Mouse (Mus musculus) layer of hippocampus, adult 8-10 months (tissue): ENCODE results near the gene Dnah5. TPM values are rescaled to one million over a fixed set of nuclear protein-coding genes. Genes with fewer than 3 reads are reported as not detected.
"Not testable (repeated sequence)": the region's sequence is repeated elsewhere in the genome, so short reads cannot be mapped to it uniquely, and the experiment has no call there.

ENCODE experiments used
- DNase-seq, 2 experiments: peaks; one replicate each; pipeline ENCODE4 v3.0.0; 2022; ENCODE audit warnings: low spot score in 2 of 2
- total RNA-seq, 4 experiments: library from RNA; stranded (reverse); gene quantifications; 2 replicates each; pipeline ENCODE4 v1.2.4; 2022

Gene Dnah5
- total RNA-seq, 4 experiments from 2014 or later: 3.6 to 4.7 (median 4.0) TPM

DNA sequence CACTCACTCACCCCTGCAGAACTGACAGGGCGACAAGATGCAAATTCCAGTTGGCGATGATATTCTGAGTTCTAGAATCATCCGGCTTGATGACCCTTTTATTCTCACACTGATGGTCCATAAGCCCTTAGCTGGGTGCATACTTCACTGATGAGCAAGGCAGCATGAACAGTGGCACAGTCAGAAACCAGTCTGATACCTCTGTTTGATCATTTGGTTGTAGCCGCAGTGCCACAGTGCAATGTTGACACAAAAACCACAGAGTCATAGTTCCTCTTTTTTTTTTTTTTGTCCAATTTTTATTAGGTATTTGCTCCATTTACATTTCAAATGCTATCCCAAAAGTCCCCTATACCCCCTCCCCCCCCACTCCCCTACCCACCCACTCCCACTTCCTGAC is 95.9 kb downstream of the Dnah5 start:
- DNase-seq: no peak

DNA sequence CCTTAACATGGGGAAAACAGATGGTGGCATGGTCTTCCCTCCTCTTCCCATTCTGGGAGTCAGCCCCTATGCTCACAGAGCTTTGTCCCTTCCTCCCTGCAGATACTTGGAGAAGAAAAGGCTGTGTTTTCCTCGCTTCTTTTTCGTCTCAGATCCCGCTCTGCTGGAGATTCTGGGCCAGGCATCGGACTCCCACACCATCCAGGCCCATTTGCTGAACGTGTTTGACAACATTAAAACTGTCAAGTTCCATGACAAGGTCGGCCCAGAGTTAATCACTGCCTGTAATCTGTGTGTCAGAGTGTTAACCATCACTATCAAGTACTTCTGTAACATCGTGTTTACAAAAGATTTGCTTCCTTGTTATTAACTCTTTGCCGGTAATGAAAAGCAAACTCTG is 103.6 kb downstream of the Dnah5 start:
- no peak for DNase-seq

DNA sequence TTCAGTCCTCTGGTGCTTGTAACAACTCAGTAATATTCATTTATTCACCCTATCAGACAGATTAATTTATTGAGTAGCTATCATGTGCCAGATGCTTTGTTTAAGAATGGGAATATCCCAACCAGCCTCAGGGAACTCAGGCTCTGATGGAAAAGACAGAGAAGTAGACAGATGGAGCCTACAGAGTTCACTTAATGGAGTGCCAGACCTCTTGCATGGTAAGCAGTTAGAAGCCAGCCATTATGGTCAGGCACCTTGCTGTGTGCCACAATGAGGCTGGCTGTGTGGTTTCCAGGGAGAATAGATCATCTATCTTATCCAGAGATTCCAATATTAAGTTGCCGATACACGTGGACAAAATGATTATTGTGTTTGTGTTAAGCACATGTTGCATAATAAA is 104.3 kb downstream of the Dnah5 start:
- no peak for DNase-seq

DNA sequence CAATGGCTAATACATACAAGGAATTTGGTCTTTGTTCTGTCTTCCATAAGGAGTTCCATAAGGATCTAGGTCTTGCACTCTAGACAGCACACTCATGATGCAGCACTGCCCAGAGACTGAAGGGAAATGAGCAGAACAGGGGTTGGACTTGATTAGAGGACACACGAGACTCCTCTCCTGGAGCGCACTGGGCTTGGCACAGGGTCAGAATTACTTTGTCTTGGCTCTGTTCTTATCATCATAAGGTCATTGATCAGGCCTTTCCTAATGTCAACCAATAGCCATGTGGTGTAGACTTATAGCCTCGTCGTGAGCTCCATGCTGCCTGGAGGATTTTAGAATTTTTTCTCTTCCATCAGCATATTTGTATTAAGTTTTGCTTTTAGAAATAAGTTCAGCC is 107.0 kb downstream of the Dnah5 start:
- DNase-seq: no peak

DNA sequence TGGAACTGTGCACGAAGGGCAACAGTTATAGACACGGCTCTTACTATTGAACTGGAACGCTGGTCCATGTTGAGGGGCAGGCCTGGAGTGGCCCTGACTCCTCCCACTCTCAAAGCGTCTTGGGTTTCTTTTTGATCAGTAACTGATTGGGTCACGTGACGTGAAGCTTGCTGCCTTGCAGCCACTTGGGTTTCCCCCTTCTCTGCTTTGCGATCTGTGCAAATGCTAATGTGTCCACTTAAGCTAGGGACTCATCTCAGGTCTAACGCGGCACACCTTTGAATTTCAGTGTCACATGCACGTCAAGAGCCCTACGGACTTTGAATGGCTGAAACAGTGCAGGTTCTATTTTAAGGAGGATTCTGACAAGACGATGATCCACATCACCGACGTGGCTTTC is 109.9 kb downstream of the Dnah5 start:
- DNase-seq: no peak

DNA sequence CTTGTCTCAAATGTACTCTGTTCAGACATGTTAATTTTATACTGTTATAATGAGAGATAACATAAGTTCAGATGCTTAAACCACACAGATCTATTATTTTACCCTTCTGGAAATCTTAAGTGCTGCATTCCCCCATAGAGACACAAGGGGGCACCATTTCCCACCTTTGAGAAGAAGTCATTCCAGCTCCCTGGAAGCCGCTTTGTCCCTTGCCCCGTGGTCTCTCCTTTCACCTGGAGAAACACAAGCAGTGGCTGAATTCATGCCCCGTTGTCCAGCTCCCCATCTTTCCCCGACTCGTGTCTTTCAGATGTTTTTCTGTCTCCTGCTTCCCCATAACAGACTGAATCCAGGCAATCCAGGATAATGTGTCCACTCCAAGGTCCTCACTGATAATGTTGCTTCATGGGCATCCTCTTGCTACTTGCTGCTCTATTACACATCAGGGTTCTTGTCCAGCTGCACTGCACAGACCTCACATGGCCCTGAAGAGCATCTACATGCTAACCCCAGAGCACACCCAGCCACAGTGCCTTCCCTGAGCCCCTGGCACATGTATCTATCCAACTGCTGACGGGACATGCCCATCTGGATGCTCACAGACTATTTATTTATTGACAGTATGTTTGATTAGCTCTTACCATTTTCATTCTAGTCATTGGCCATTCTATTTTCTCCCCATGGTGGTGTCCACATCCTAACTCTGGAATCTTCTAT is 112.4 kb downstream of the Dnah5 start:
- peak; percentile 22 to 61 for DNase-seq

DNA sequence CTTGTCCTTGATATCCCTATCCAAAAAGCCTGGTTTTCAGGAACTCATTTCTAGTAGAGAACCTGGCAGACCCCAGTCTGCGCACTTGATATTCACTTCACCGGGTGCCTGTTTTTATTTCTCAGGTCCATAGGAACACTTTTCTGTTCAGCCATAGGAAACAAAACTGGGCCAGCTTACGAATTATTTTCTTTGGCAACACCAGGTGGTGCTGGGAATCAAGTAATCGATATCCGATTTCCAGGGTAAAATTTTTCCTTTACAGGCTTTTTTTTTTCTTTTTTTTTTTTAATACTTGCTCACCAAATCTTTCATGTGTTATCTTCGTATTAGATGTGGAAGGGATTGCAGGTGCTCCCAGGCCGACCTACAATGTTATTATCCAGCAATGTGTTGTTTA is 119.0 kb downstream of the Dnah5 start:
- no peak for DNase-seq

DNA sequence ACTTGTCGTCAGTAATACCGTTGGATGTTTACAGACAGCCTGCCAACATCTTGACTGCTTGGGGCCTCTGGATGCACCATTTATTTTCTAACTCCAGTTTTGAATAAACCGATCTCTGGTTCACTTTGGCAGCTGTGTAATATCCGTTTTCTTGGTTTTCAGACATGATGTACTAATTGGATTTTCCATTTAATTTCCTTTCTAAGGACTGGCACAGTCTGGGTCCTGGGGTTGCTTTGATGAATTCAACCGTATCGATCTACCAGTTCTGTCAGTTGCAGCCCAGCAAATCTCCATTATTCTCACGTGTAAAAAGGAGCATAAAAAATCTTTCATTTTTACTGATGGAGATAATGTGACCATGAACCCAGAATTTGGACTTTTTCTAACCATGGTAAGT is 123.4 kb downstream of the Dnah5 start:
- no peak for DNase-seq

DNA sequence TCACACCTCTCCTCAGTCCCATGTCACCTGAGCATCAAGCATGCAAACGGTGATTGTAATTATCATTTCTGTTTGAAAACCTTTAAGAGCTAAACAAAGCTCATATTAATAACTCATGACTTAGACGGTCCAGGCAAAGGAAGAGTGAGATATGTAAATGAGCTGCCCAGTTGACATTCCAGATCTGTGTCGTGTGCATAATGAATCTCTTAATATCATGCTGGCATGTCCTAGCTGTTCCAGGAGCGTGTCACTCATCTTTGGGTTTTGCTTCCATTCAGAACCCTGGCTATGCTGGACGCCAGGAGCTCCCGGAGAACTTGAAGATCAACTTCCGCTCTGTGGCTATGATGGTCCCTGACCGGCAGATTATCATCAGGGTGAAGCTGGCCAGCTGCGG is 123.9 kb downstream of the Dnah5 start:
- no peak for DNase-seq

DNA sequence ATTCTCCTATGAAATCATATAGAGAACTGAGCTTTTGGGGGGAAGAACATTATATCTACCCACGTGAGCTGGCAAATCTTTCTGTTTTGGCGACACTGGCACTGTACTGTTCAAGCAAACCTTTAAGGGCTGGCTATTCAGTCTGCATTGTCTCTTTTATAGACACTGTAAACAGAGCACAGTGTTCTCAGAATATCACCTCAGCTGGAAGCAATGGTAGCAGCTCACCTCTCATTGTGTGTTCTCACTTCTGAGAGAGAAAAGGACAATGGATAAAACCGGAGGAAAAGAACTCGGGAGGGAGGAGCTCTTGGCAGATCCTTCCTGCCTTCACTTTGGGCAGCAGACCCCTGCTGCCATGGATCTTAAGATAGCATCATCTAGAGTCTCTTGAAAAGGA is 137.6 kb downstream of the Dnah5 start:
- no peak for DNase-seq

DNA sequence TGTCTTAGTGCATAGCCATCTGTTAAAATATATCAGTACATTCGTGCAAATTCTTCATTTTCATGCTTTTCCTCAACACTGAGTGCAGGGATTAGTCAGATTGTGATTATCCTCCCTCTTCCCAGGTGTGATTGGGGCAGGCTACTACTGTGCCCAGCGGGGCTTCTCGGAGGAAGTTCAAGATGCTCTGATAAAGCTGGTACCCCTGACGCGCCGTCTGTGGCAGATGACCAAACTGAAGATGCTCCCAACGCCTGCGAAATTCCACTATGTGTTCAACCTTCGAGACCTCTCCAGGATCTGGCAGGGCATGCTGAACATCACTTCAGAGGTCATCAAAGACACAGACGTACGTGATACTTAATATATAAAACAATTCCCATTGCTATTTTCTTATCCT is 164.0 kb downstream of the Dnah5 start:
- DNase-seq: no peak

DNA sequence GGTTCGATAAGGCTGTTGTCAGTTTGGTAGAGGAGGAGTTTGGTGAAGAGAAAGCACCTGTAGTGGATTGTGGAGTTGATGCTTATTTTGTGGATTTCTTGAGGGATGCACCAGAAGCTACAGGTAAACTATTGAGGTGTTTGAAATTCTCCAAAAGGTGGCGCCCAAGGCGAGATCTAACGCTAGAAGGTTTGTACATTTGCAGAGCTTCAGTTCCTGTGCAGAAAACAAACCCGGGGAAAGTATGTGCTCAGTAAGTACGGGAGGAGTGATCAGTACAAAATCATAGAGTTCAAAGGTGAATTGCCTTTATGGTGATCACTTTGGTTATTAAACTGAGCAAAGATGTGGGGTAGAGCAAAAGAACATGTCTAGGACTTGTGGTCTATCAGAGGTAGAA is 166.9 kb downstream of the Dnah5 start:
- DNase-seq: no peak

DNA sequence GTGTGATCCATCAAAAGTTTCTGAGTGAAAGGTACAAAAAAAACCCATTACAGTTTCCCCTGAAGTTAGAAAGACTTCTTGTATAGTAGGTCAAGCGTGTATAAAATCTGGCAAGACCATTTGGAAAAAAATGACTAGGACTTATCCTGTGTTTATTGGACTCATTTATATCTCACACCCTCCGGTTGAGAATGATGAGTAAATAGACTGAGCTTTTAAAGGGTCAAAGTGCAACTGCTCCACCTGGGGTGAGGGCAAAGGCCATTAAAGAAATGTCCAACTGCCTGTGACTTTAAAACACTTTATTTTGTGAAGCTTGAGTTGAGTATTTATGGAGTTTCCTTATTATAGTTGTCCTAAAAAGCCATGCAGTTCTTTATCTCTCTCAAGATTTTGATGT is 168.0 kb downstream of the Dnah5 start:
- DNase-seq: no peak

DNA sequence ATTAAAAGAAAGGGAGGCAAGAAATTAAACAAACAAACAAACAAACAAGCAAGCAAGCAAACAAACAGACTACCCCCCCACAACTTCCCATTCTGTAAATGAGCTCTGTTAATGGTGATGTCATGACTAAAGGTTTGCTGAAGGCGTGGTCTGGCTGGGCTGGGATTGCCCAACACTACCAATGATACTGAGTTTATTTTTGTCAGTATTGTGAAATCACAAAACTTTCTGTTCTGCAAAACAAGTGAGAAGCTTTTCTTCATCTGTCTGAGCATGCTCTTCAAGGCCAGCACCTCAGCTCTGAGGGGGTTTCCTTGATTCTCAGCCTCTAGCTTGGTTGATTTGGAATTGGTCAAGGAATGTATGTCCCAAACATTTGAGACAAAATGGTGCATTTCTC is 170.8 kb downstream of the Dnah5 start:
- DNase-seq: no peak

DNA sequence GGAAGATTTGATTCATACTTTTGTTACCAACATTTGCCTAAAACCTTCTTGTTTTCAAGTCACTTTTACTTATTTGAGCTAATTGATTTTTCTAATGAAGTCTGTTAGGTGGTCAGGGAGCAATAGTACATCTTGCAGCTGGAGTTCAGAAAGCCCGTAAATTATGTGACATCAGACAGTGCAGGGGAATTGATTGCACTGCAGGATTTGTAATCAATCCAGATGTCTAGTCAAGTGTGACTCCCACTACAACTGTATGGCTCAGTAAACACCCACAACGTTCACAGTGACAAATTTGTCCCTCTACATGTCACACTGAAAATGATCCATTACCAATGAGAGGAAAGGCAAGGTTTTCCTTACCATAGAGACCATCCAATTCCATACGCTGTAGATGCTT is 177.4 kb downstream of the Dnah5 start:
- DNase-seq: no peak

DNA sequence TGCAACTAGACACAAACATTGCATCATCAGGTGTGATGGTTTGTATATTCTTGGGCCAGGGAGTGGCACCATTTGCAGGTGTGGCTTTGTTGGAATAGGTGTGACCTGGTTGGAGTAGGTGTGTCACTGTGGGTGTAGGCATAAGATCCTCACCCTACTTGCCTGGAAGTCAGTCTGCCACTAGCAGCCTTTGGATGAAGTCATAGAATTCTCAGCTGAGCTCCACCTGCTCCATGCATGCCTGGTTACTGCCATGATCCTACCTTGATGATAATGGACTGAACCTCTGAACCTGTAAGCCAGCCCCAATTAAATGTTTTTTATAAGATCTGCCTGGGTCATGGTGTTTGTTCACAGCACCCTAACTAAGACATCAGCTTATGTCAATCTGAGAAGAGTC is 190.2 kb downstream of the Dnah5 start:
- DNase-seq: not testable (repeated sequence)

DNA sequence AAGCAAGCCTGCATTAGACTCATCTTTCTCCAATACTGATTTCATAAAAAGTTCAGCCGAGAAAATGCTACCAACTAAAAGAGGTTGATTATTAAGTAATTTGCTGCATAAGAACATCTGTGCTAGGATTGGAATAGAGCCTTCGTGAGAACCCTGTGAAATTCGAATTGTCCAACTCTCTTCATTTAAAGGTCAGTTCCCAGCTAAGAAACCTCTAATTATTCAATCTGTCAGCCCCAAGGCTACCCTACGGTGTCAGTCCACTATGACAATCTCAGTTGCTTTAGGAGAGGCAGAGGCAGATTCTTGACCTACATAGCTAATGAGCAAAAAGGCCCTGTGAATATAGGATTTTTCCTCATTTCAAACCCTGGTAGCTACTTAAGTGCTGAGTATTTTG is 191.9 kb downstream of the Dnah5 start:
- no peak for DNase-seq

DNA sequence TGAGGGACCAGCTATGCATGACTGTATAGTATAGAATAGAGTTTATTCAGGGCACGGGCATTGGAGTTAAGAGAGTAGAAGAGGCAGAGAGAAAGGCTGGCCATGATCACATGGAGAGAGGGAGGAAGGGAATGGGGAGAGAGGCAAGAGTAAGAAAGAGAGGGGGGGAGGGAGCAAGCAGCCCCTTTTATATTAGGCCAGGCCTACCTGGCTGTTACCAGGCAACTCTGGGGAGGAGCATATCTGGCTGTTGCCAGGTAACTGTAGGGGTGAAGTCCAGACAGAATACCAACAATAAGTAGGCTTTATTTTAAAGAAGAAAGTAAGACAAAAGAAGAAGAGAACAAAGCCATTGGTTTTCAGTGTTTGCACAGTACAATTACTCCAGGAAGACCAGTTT is 194.9 kb downstream of the Dnah5 start:
- no peak for DNase-seq

DNA sequence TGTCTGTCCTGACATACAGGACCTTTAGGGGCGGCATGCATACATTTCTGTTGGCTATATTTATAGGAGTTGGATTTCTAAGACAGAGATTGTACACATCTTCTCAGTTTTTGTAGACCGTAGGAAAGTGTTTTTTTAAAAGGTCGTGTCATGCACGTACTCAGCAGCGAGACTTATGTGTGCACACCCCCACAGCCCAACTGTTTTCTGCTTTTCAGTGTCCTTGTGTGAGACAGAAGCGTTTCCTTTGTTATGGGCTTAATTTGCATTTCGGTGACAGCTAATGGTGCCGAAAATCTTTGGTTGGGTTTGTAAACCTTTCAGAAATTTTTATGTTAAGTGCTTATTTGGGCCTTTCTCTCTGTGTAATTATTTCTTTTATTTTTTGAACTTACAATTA is 195.7 kb downstream of the Dnah5 start:
- peak in 1 of 2 experiments; percentile 7 for DNase-seq

DNA sequence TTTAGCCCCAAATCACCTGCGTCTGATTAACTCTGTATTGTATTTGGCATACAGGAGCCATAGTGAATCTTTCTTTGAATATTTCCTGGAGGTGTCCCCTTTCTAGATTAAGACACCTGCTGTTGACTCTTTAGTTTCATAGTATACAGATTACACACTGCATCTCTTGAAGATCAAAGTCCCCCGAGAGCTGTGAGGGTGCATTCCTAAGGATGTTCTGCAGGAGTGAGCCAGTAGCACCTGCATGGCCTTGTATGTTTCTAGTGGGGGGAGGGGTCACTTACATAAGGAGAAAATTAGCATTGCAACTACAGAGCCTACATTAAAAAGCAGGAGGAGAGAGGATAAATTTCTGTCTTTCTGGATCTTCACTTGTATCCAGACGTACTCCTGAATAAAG is 201.1 kb downstream of the Dnah5 start:
- DNase-seq: no peak

DNA sequence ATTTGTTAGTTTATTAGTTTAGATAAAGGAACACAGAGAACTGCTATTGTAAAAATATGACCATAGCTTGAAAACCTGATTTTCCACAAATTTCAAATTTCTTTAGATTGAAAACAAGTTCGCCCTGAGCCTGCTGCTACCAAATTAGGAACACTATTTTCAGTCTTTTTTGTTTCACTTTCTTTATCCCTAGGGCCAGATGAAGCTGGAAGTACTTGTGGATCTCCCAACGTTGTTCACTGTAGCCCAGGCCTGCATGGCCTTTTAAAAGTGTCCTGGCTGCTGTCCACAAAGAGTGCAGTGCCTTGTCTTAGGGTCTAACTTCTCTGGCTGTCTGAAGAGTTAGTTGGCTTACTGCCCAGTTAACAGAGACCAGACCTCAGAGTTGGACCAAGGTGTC is 201.6 kb downstream of the Dnah5 start:
- DNase-seq: no peak

DNA sequence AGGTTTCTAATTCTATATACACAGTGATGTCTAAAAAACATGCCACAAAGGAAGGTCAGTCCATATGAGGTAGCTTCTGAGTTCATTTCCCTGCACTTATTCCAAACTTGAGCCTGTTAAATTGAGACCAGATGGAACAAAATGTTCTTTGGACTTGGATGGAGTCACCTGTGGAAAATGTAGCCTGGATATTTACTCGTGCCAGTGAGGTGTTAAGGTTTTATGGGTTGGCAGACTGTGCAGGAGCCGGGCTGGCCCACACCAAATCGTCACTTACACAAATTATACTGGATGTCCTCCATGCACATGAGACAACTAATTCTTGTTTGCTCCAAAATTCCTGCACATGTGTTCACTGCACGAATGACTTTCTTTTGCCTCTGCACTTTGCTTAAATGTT is 236.2 kb downstream of the Dnah5 start:
- DNase-seq: no peak

DNA sequence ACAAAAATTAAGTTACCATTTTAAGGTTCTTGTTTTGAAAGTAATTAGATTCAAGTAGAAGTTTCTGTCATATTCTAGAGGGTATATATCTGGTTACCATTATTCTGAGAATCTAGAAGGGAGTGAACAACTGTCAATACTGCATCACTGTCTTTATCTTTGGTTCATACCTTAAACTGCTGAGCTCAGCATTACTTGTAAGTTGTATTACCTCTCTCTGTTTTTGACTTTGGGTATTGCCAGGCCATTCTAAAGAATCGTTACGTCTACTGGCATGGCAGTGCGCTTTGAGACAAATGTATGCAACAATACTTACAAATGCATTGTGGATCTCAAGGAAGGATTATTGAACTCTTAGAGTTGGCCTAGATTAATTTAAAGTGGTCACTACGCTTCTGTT is 240.9 kb downstream of the Dnah5 start:
- DNase-seq: no peak
